Mouse (Mus musculus): Measurements from ENCODE around the gene Mapkapk2. TPM values are rescaled to one million over a fixed set of nuclear protein-coding genes. Genes with fewer than 3 reads are reported as not detected.

The Mapkapk2 gene
- polyA plus RNA-seq, 1 experiment from 2014 or later, result 129 TPM

DNA sequence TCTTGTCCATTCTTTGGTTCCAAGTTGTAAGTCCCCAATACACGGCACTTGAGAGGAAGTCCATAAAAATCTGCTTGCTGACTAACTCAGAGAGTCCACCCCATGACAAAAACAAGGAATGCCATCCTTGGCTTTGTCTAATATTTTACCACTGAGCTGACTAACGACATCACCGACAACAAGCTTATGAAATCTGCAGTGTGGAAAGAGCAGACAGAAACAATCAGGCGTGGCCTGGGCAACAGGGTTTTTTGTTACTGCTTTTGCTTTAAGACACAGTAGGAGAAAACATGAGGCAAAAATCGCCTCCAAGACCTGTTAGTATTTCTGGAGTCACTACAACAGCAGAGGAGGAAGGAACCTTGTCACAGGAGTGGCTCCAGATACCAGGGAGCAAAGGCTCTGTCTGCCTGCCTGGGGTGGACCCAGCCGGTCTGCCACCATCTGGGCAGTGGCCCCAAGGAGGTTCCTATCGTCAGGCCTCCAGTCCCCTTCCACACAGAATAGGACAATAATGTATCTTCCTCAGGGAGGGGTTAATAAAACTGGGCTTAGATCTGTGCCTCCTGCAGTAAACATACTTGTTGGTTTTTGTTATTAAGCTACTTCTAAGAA lies 25.1 kb downstream of the Mapkapk2 start:
- H3K27me3 ChIP-seq, result no peaks in the 10 kb centered on the region
- in situ Hi-C loops (cut with MboI; ENCODE audit: low pct_unique_long_range_greater_than_20kb), result no loop called here
- ATAC-seq, result peak; percentile 87
- TF ChIP-seq CTCF (IDR thresholded peaks at IDR 0.05), result no peak
- DNase-seq (ENCODE audit: low read depth, low spot score), result peak; percentile 59
- POLR2A ChIA-PET, result interaction anchor here (1.1 to 1.9 kb wide), 2 partner anchors 8 to 11 kb away, joined by 3 to 8 read pairs; no protein-coding TSS in a partner anchor
- CTCF ChIA-PET, result interaction anchor here (0.8 to 2.8 kb wide), 4 partner anchors 11 to 19 kb away, joined by 4 to 17 read pairs (median 6); no protein-coding TSS in a partner anchor

DNA sequence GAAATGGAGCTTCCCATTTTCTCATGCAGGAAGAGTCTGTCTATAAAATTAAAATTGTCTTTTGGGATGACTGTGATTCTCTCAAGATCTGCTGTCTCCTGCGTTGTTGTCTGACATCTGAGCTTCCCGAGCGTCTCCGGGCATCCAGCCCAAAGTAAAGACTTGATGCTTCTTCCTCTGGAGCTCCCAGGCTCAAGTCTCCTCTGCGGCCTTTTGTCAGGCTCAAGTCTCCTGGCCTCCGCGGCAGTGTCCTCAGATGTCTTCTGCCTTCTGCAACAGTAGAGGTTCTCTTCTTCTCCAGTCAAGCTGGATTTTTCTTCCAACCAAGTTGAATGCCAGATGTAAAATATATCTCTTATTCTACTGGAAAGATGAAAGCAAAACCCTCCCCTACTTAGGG lies 28.6 kb downstream of the Mapkapk2 start:
- CTCF ChIA-PET, result interaction anchor here (1.2 to 1.3 kb wide), 2 partner anchors 9 to 10 kb away, joined by 3 to 6 read pairs; no protein-coding TSS in a partner anchor
- no peak for TF ChIP-seq CTCF (IDR thresholded peaks at IDR 0.05)
- POLR2A ChIA-PET, result no interaction called here
- DNase-seq (ENCODE audit: low read depth, low spot score), result no peak
- in situ Hi-C loops (cut with MboI; ENCODE audit: low pct_unique_long_range_greater_than_20kb), result no loop called here
- ATAC-seq, result no peak
- H3K27me3 ChIP-seq, result no peaks in the 10 kb centered on the region

DNA sequence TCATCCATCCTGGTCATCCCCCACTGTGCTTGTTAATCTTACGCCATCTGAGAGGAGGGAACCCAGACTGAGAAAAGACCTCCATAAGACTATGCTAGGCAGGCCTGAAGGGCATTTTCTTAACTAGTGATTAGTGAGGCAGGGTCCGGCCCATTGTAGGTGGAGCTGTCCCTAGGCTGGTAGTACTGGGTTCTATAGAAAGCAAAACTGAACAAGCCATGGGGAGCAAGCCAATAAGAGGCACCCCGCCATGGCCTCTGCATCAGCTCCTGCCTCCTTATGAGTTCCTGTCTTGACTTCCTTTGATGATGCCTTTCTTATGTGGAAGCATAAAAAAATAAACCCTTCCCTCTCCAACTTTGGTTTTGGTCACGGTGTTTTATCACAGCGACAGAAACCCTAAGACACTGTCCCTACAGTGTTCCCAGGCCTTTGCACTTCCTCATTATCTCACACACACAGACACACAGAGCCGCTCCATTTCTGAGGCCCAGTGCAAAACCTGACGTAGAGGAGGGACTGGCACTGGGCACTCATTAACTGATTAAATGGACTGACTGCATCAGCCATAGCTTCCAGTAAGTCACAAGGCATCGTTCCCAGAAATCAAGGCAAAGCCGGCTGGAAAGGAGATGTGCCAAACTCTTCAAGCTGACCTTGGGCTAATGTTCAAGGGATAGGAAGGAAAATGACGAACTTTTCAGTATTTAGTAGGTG lies 29.5 kb downstream of the Mapkapk2 start:
- ChIA-PET CTCF (interaction anchor here (0.8 to 1.3 kb wide), 5 partner anchors 8 to 46 kb away, joined by 3 to 6 read pairs (median 3); no protein-coding TSS in a partner anchor), POLR2A (no interaction called here)

DNA sequence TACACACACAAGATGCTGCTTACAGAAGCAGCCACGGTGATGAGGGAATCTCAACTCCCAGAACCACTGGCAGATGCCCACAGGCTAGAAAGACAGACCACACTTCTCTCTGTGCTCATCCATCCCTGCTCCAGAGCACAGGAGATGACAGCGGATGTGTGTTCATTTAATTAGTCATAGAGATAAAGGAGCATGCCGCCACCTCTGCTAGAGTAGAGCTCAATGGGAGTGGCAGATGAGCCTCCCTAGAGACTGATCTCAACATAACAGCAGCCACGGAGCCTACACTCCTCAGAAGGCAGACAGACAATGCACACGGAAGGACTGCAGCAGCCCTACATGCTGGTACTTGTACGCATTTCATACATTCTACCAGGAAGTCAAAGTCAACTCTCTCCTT lies 33.4 kb downstream of the Mapkapk2 start:
- DNase-seq (ENCODE audit: low read depth, low spot score) (no peak), ATAC-seq (peak; percentile 66)
- POLR2A ChIA-PET, result interaction anchor here (1.2 kb wide), 1 partner anchor 16 kb away, joined by 3 read pairs; no protein-coding TSS in a partner anchor
- TF ChIP-seq CTCF (IDR thresholded peaks at IDR 0.05), result no peak
- H3K27me3 ChIP-seq, result no peaks in the 10 kb centered on the region
- CTCF ChIA-PET, result interaction anchor here (1.4 kb wide), 1 partner anchor 25 kb away, joined by 4 read pairs; no protein-coding TSS in a partner anchor
- in situ Hi-C loops (cut with MboI; ENCODE audit: low pct_unique_long_range_greater_than_20kb), result loop anchor here (5.0 kb wide), 1 partner anchor 33 kb away; the partner anchor contains the start of gene Mapkapk2

More for the DNA sequence above, 29.5 kb downstream of the Mapkapk2 start:
- H3K27me3 ChIP-seq, result no peaks in the 10 kb centered on the region
- DNase-seq (ENCODE audit: low read depth, low spot score) (no peak), ATAC-seq (no peak)
- in situ Hi-C loops (cut with MboI; ENCODE audit: low pct_unique_long_range_greater_than_20kb), result no loop called here
- TF ChIP-seq CTCF (IDR thresholded peaks at IDR 0.05), result no peak

DNA sequence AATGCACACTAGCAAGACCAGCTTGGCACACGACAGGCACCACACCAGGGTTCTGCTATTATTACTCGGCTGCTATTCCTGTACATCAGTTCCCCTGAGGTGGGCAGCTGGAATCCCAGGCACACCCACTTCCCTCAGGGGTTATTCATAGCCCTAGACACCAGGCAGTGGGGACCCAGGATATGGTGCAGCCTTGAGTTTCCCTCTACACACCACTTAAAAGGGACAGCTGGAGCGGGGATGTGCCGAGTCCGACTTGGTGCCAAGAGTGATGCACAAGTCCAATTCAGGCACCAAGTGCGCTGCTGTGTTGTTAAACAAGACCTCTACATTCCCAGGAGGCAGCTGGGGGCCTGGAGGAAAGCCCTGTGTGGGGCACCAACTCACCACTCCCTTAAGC lies 34.8 kb downstream of the Mapkapk2 start:
- no peaks in the 10 kb centered on the region for H3K27me3 ChIP-seq
- no peak for ATAC-seq
- in situ Hi-C loops (cut with MboI; ENCODE audit: low pct_unique_long_range_greater_than_20kb), result loop anchor here (5.0 kb wide), 1 partner anchor 34 kb away; the partner anchor contains the start of gene Mapkapk2
- no peak for TF ChIP-seq CTCF (IDR thresholded peaks at IDR 0.05)
- no peak for DNase-seq (ENCODE audit: low read depth, low spot score)
- CTCF ChIA-PET, result interaction anchor here (1.4 kb wide), 1 partner anchor 27 kb away, joined by 4 read pairs; no protein-coding TSS in a partner anchor
- POLR2A ChIA-PET, result no interaction called here

DNA sequence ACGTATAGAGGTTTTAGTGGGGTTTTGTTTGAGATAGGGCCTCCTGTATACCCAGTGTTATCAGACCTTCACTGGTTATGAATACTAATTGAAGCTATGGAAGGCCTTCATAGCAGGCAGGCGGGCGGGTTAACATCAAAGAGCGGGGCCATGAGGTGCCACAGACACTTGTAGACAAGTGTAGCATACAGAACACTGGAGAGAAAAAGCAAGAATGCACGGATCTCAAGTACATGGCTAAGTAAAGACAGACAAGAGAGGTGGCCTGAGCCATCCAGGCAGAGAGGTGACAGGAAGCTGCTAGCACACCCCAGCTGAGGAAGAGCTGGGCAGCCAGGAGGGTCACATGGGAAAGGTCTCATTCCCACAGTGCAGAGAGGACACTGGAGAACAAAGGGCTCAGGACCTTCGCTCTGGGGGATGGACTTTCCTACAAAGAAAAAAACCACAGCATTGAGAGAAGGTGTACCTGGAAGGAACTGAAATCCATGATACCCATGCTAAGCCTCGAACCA lies 35.8 kb downstream of the Mapkapk2 start:
- in situ Hi-C loops (cut with MboI; ENCODE audit: low pct_unique_long_range_greater_than_20kb), result loop anchor here (5.0 kb wide), 1 partner anchor 36 kb away; the partner anchor contains the start of gene Mapkapk2
- H3K27me3 ChIP-seq, result no peaks in the 10 kb centered on the region
- ChIA-PET CTCF (interaction anchor here (1.3 to 3.2 kb wide), 5 partner anchors 10 to 82 kb away, joined by 3 to 17 read pairs (median 9); no protein-coding TSS in a partner anchor), POLR2A (interaction anchor here (0.8 kb wide), 1 partner anchor 12 kb away, joined by 3 read pairs; no protein-coding TSS in a partner anchor)
- DNase-seq (ENCODE audit: low read depth, low spot score) (no peak), ATAC-seq (no peak)
- TF ChIP-seq CTCF (IDR thresholded peaks at IDR 0.05), result no peak

DNA sequence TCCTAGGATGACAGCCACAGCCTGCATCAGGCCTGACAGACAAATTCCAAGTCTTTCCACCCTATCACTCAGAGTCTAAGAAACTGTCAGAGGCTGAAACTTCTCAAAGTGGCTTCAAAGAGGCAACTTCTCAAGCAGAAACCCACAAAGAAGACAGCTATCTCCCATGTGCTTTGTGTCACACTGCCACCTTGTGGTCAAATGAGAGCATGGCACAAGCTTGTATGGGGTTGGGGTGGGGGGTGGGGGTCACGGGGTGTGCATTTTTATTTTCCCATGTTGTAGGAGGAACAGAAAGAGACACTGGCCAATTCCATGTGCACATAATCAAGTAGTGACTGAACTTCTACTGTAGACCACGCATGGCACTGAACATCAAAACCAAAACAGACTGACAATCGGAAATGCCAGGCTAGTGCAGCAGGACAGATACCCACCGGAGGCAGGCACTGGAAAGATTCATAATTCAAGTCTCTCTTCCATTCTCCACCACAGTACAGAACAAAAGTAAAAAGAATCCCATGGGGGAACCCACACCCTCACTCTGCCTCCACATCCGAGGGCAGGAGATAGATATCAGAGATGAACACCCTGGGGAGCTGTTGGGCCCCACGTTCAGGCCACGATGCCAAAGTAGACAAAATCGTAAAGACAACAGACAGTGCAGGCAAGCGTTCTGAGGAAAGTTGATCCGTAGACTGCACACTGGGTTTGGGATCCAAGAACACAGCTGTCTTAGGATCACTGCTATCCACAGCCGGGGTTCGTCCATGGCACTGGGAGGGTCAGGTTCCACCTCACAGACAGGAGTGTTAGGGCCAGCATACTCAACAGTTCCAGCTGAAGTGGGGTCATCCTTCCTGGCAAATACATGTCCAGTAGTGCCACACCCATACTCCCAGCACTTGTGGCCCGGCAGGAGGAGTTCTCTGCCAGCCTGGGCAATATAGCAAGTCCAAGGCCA lies 37.1 kb downstream of the Mapkapk2 start:
- ATAC-seq (peak; percentile 50), DNase-seq (ENCODE audit: low read depth, low spot score) (no peak)
- TF ChIP-seq CTCF (IDR thresholded peaks at IDR 0.05), result no peak
- ChIA-PET POLR2A (interaction anchor here (0.6 kb wide), 1 partner anchor 328 kb away, joined by 4 read pairs; no protein-coding TSS in a partner anchor), CTCF (interaction anchor here (1.0 to 3.2 kb wide), 12 partner anchors 8 to 200 kb away, joined by 3 to 17 read pairs (median 6); no protein-coding TSS in a partner anchor)
- in situ Hi-C loops (cut with MboI; ENCODE audit: low pct_unique_long_range_greater_than_20kb), result loop anchor here (5.0 kb wide), 1 partner anchor 37 kb away; the partner anchor contains the start of gene Mapkapk2
- no peaks in the 10 kb centered on the region for H3K27me3 ChIP-seq

DNA sequence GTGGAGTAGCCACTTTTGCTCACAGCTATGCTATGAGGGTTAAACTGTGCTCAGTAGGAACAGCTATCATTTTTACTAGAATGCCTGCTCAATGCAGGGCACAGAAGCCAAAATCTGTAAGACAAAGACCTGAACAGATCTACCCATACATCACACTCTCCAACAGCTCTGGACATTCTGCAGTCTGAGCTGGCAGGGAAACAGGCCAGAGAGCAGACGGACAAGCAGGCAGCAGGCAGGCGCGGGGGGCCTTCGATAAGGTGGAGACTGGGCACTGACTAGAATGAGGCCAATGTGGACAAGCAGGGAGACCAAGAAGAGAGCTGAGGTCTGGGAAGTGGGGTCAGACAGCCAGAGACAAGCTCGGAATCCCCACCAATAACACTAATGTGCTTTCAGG lies 37.8 kb downstream of the Mapkapk2 start:
- no peak for TF ChIP-seq CTCF (IDR thresholded peaks at IDR 0.05)
- no peak for ATAC-seq
- ChIA-PET POLR2A (no interaction called here), CTCF (interaction anchor here (1.0 to 3.2 kb wide), 9 partner anchors 8 to 201 kb away, joined by 3 to 17 read pairs (median 7); no protein-coding TSS in a partner anchor)
- in situ Hi-C loops (cut with MboI; ENCODE audit: low pct_unique_long_range_greater_than_20kb), result loop anchor here (5.0 to 10.0 kb wide), 4 partner anchors 37 to 265 kb away; partner anchors contain the start of gene Mapkapk2
- no peaks in the 10 kb centered on the region for H3K27me3 ChIP-seq
- DNase-seq (ENCODE audit: low read depth, low spot score), result no peak

DNA sequence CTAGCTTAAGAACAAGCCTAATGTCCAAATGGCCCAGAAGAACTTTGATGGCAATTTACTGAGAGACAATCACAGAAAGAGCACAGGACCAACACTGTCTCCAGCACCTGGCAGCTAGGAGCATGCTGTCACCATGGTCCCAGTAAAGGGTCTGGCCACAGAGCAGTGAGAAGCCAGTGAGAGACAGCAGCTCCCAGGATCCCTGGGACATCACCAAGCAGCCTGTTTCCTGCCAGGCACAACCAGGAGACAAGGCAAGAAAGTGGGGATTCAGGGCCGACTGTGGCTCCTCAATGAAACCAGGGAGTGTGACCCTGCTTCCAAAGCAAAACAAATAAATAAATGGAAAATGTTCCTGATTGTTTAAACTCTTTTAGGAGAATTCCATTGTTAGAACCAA lies 38.2 kb downstream of the Mapkapk2 start:
- H3K27me3 ChIP-seq, result no peaks in the 10 kb centered on the region
- CTCF ChIA-PET, result interaction anchor here (1.0 to 3.2 kb wide), 6 partner anchors 9 to 80 kb away, joined by 3 to 12 read pairs (median 7); no protein-coding TSS in a partner anchor
- POLR2A ChIA-PET, result no interaction called here
- TF ChIP-seq CTCF (IDR thresholded peaks at IDR 0.05), result no peak
- DNase-seq (ENCODE audit: low read depth, low spot score) (no peak), ATAC-seq (no peak)
- in situ Hi-C loops (cut with MboI; ENCODE audit: low pct_unique_long_range_greater_than_20kb), result loop anchor here (5.0 to 10.0 kb wide), 3 partner anchors 182 to 265 kb away; no protein-coding TSS in a partner anchor

Measured in Patski (cell line).